Comparison of ENCODE assay signal across 11 mouse cellular contexts in genomic region chr3:53376864-53377447, GRCm38 (mm10).
A peak's percentile ranks its signal among the peaks of the same experiment; 100 is the strongest.
DNase-seq lines count a peak whose midpoint lies in the region; ATAC-seq and TF ChIP-seq lines count a peak whose summit lies in the region.
"Had no signal": no experiment of that assay in that cellular context is flagged by ENCODE, and none has a peak within 500 bp of the region (broad histone marks: within the 10 kb centered on the region; RNA-seq: fewer than 3 reads in every experiment).

No protein-coding gene starts in this region.

- no peak overlapping the region for H3K9ac ChIP-seq in limb, embryonic 14.5 days (ENCODE audit: low read depth, low read length, severe bottlenecking)
- H3K9ac ChIP-seq in midbrain, embryonic 13.5 days (replicated peaks) = no peak overlapping the region
- no peak overlapping the region for H3K9ac ChIP-seq in heart, embryonic 12.5 days
- H3K9ac ChIP-seq in midbrain, embryonic 14.5 days (replicated peaks; ENCODE audit: low read length) = no peak overlapping the region
- H3K9ac ChIP-seq: liver, embryonic 15.5 days had no signal

- H3K4me1 ChIP-seq in limb, embryonic 14.5 days (ENCODE audit: control insufficient read depth, insufficient read depth, low read length) = peaks cover 27% of the 10 kb centered on the region
- H3K4me1 ChIP-seq in midbrain, embryonic 13.5 days (replicated peaks) = peaks cover 4% of the 10 kb centered on the region
- peaks cover 7% of the 10 kb centered on the region; the same call in 1 of the 2 replicates for H3K4me1 ChIP-seq in heart, embryonic 12.5 days (replicated peaks)
- 0 out of 2 replicates have a peak, but pooled peaks cover 4% of the 10 kb centered on the region for H3K4me1 ChIP-seq in midbrain, embryonic 14.5 days (ENCODE audit: control insufficient read depth, insufficient read depth, low read length)
- H3K4me1 ChIP-seq: liver, embryonic 15.5 days had no signal

- H3K27me3 ChIP-seq in limb, embryonic 14.5 days (ENCODE audit: control insufficient read depth, insufficient read depth, low read length) = no peaks in the 10 kb centered on the region
- H3K27me3 ChIP-seq in midbrain, embryonic 13.5 days = no peaks in the 10 kb centered on the region
- H3K27me3 ChIP-seq in heart, embryonic 12.5 days (replicated peaks) = no peaks in the 10 kb centered on the region
- H3K27me3 ChIP-seq in midbrain, embryonic 14.5 days (ENCODE audit: control insufficient read depth, insufficient read depth, low read length) = no peaks in the 10 kb centered on the region
- H3K27me3 ChIP-seq: liver, embryonic 15.5 days had no signal

- no peak overlapping the region for H3K4me2 ChIP-seq in limb, embryonic 14.5 days (replicated peaks; ENCODE audit: low read depth, low read length, severe bottlenecking)
- H3K4me2 ChIP-seq in midbrain, embryonic 13.5 days (replicated peaks) = no peak overlapping the region
- H3K4me2 ChIP-seq in heart, embryonic 12.5 days = no peak overlapping the region
- no peak overlapping the region for H3K4me2 ChIP-seq in midbrain, embryonic 14.5 days (ENCODE audit: low read length)
- H3K4me2 ChIP-seq: liver, embryonic 15.5 days had no signal

- H3K36me3 ChIP-seq in limb, embryonic 14.5 days (ENCODE audit: control insufficient read depth, insufficient read depth, low read length) = no peaks in the 10 kb centered on the region
- no peaks in the 10 kb centered on the region for H3K36me3 ChIP-seq in midbrain, embryonic 13.5 days
- H3K36me3 ChIP-seq in heart, embryonic 12.5 days = no peaks in the 10 kb centered on the region
- H3K36me3 ChIP-seq in midbrain, embryonic 14.5 days (ENCODE audit: control insufficient read depth, insufficient read depth, low read length) = no peaks in the 10 kb centered on the region
- H3K36me3 ChIP-seq: liver, embryonic 15.5 days had no signal

- H3K9me3 ChIP-seq in limb, embryonic 14.5 days (ENCODE audit: control insufficient read depth, low read length) = no peaks in the 10 kb centered on the region
- H3K9me3 ChIP-seq in midbrain, embryonic 13.5 days = no peaks in the 10 kb centered on the region
- H3K9me3 ChIP-seq in heart, embryonic 12.5 days (replicated peaks) = no peaks in the 10 kb centered on the region
- no peaks in the 10 kb centered on the region for H3K9me3 ChIP-seq in midbrain, embryonic 14.5 days (ENCODE audit: control insufficient read depth, low read length)
- H3K9me3 ChIP-seq: liver, embryonic 15.5 days had no signal

- 71% methylated on average over 3 of the region's 3 CpGs for WGBS in limb, embryonic 14.5 days
- 84% methylated on average over 3 of the region's 3 CpGs for WGBS in midbrain, embryonic 13.5 days
- 71% methylated on average over 3 of the region's 3 CpGs for WGBS in heart, embryonic 12.5 days
- 82% methylated on average over 3 of the region's 3 CpGs for WGBS in midbrain, embryonic 14.5 days

- no peak overlapping the region for H3K27ac ChIP-seq in limb, embryonic 14.5 days (replicated peaks; ENCODE audit: low read depth, low read length)
- no peak overlapping the region for H3K27ac ChIP-seq in midbrain, embryonic 13.5 days
- H3K27ac ChIP-seq in heart, embryonic 12.5 days (ENCODE audit: poor library complexity, severe bottlenecking) = no peak overlapping the region
- H3K27ac ChIP-seq in midbrain, embryonic 14.5 days (replicated peaks; ENCODE audit: low read depth, low read length) = no peak overlapping the region
- H3K27ac ChIP-seq: liver, embryonic 15.5 days had no signal

- TF ChIP-seq POLR2A in limb, embryonic 14.5 days (IDR thresholded peaks at IDR 0.05; ENCODE audit: borderline replicate concordance, extremely low read depth, insufficient read depth, insufficient read length) = no peak

- no peak overlapping the region for H3K4me3 ChIP-seq in limb, embryonic 14.5 days (replicated peaks; ENCODE audit: low read length)
- no peak overlapping the region for H3K4me3 ChIP-seq in midbrain, embryonic 13.5 days (replicated peaks)
- H3K4me3 ChIP-seq in heart, embryonic 12.5 days = no peak overlapping the region
- H3K4me3 ChIP-seq in midbrain, embryonic 14.5 days (replicated peaks; ENCODE audit: low read depth, low read length) = no peak overlapping the region
- H3K4me3 ChIP-seq: liver, embryonic 15.5 days had no signal

- peak; percentile 41; the same call in 1 of the 2 replicates for ATAC-seq in limb, embryonic 14.5 days (ENCODE audit: low FRiP score, low read depth)
- no peak for ATAC-seq in midbrain, embryonic 13.5 days
- ATAC-seq in heart, embryonic 12.5 days (ENCODE audit: insufficient number of reproducible peaks, low FRiP score) = no peak
- no peak for ATAC-seq in midbrain, embryonic 14.5 days (ENCODE audit: low FRiP score, low TSS enrichment)

- DNase-seq in adrenal gland, postnatal 14 days = peak; percentile 18
- DNase-seq in adrenal gland, adult 18-20 months (ENCODE audit: low spot score in 2 of 2) = no peak
- peak; percentile 3 for DNase-seq in adrenal gland, postnatal 25 days
- peak; percentile 70 to 74 for DNase-seq in layer of hippocampus, adult 8-10 months (ENCODE audit: low spot score in 2 of 2)
- DNase-seq in limb, embryonic 14.5 days (ENCODE audit: low spot score) = peak; percentile 27
- no peak for DNase-seq in midbrain, embryonic 14.5 days
- DNase-seq: B cell, adult 2 months; kidney, adult 8-10 months had no signal

Comparison
In these comparisons a context has a peak if more than half of its experiments do, and no peak if none do; other contexts are left out.
1. DNase-seq: peak in adrenal gland, postnatal 14 days (single experiment), adrenal gland, postnatal 25 days (single experiment), layer of hippocampus, adult 8-10 months (2 of 2) and limb, embryonic 14.5 days (single experiment); none in adrenal gland, adult 18-20 months (0 of 2) and midbrain, embryonic 14.5 days (single experiment).